Mouse (Mus musculus): ENCODE results near the gene Anp32b.

DNA sequence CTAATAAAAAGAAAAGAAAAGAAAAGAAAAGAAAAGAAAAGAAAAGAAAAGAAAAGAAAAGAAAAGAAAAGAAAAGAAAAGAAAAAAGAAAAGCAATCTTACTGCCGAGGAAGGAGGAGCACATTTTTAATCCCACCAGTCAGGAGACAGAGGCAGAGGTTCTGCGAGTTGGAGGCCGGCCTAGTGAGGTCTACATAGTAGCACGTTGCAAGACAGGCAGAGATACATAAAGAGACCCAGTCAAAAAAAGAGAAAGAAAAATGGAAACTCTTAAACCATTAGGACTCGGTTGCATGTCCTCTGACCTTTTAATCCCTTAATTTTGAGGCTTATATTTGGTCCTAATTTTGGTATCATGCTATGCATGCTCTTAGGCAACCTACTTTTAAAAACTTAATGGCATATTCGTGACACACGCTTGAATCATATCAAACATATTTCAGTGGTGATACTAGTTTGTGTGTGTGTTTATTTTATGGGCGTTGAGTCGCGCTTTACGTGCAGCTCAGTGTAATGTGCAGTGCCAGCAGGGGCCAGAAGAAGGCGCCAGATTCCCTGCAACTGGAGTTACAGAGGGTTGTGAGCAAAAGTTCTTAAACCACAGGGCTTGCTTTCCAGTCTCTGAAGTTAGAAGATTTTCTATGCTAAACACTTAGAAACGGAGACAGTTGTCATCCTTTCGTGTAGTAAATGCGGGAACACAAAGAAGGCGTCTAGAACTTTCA, 57.2 kb downstream of the Anp32b start:
- peak; percentile 84 for TF ChIP-seq CTCF (IDR thresholded peaks at IDR 0.05; ENCODE audit: low read depth, low read length)
- TF ChIP-seq POLR2A (IDR thresholded peaks at IDR 0.05; ENCODE audit: insufficient read depth, low read length) = no peak
- TF ChIP-seq EP300 (IDR thresholded peaks at IDR 0.05; ENCODE audit: insufficient read depth, low read depth, low read length) = no peak

Data from ES-Bruce4 (cell line).